Mouse (Mus musculus): ENCODE data around the gene Zdhhc25. TPM values are rescaled to one million over a fixed set of nuclear protein-coding genes. Genes with fewer than 3 reads are reported as not detected.

Zdhhc25 gene
- polyA plus RNA-seq, 1 experiment from 2014 or later, result not detected

- H3K9ac ChIP-seq, result no peak overlapping the region
- no peaks in the 10 kb centered on the region for H3K36me3 ChIP-seq (replicated peaks; ENCODE audit: control insufficient read depth, insufficient read depth)
- ATAC-seq (ENCODE audit: low FRiP score) (no peak), DNase-seq (ENCODE audit: low spot score) (no peak)
- 73% methylated on average over 6 of the region's 6 CpGs for WGBS
- no peaks in the 10 kb centered on the region for H3K9me3 ChIP-seq (ENCODE audit: control insufficient read depth, low read length)
- no peak overlapping the region for H3K4me3 ChIP-seq (replicated peaks; ENCODE audit: low read length)
- H3K27me3 ChIP-seq (ENCODE audit: control insufficient read depth, insufficient read depth, low read length), result no peaks in the 10 kb centered on the region
- H3K4me2 ChIP-seq (replicated peaks), result no peak overlapping the region
- H3K27ac ChIP-seq, result no peak overlapping the region
- no peaks in the 10 kb centered on the region; the same call in 1 of the 2 replicates for H3K4me1 ChIP-seq (replicated peaks; ENCODE audit: control insufficient read depth, insufficient read depth, low read length)
Measured at GRCm38 (mm10) chr15:88624874-88625277, 24.8 kb downstream of the Zdhhc25 start.

GRCm38 (mm10) chr15:88625303-88626066, 25.4 kb downstream of the Zdhhc25 start:
- ATAC-seq (ENCODE audit: low FRiP score) (no peak), DNase-seq (ENCODE audit: low spot score) (no peak)
- H3K9me3 ChIP-seq (ENCODE audit: control insufficient read depth, low read length), result no peaks in the 10 kb centered on the region
- no peaks in the 10 kb centered on the region for H3K27me3 ChIP-seq (ENCODE audit: control insufficient read depth, insufficient read depth, low read length)
- no peak overlapping the region for H3K27ac ChIP-seq
- no peaks in the 10 kb centered on the region; the same call in 1 of the 2 replicates for H3K4me1 ChIP-seq (replicated peaks; ENCODE audit: control insufficient read depth, insufficient read depth, low read length)
- no peaks in the 10 kb centered on the region for H3K36me3 ChIP-seq (replicated peaks; ENCODE audit: control insufficient read depth, insufficient read depth)
- H3K4me2 ChIP-seq (replicated peaks), result no peak overlapping the region
- 86% methylated on average over 3 of the region's 3 CpGs for WGBS
- H3K4me3 ChIP-seq (replicated peaks; ENCODE audit: low read length), result no peak overlapping the region
- no peak overlapping the region for H3K9ac ChIP-seq

- Histone ChIP-seq H3K4me3 (replicated peaks; ENCODE audit: low read length) (no peak overlapping the region), H3K4me1 (replicated peaks; ENCODE audit: control insufficient read depth, insufficient read depth, low read length) (no peaks in the 10 kb centered on the region; the same call in 1 of the 2 replicates), H3K27ac (no peak overlapping the region), H3K27me3 (ENCODE audit: control insufficient read depth, insufficient read depth, low read length) (no peaks in the 10 kb centered on the region), H3K36me3 (replicated peaks; ENCODE audit: control insufficient read depth, insufficient read depth) (no peaks in the 10 kb centered on the region), H3K4me2 (replicated peaks) (no peak overlapping the region), H3K9ac (no peak overlapping the region), H3K9me3 (ENCODE audit: control insufficient read depth, low read length) (no peaks in the 10 kb centered on the region)
- 89% methylated on average over 5 of the region's 5 CpGs for WGBS
- ATAC-seq (ENCODE audit: low FRiP score), result no peak
- no peak for DNase-seq (ENCODE audit: low spot score)
Measured at GRCm38 (mm10) chr15:88626886-88627488, 26.9 kb downstream of the Zdhhc25 start.

GRCm38 (mm10) chr15:88628801-88629356, 28.8 kb downstream of the Zdhhc25 start:
- no peak overlapping the region for H3K4me2 ChIP-seq (replicated peaks)
- H3K9ac ChIP-seq, result no peak overlapping the region
- ATAC-seq (ENCODE audit: low FRiP score), result no peak
- no peak overlapping the region for H3K4me3 ChIP-seq (replicated peaks; ENCODE audit: low read length)
- no peaks in the 10 kb centered on the region; the same call in 1 of the 2 replicates for H3K4me1 ChIP-seq (replicated peaks; ENCODE audit: control insufficient read depth, insufficient read depth, low read length)
- no peak for DNase-seq (ENCODE audit: low spot score)
- no peaks in the 10 kb centered on the region for H3K36me3 ChIP-seq (replicated peaks; ENCODE audit: control insufficient read depth, insufficient read depth)
- H3K27me3 ChIP-seq (ENCODE audit: control insufficient read depth, insufficient read depth, low read length), result no peaks in the 10 kb centered on the region
- no peak overlapping the region for H3K27ac ChIP-seq
- 75% methylated on average over 9 of the region's 9 CpGs for whole genome bisulfite sequencing
- no peaks in the 10 kb centered on the region for H3K9me3 ChIP-seq (ENCODE audit: control insufficient read depth, low read length)

GRCm38 (mm10) chr15:88635205-88635604, 35.1 kb downstream of the Zdhhc25 start:
- Histone ChIP-seq H3K4me2 (replicated peaks) (no peak overlapping the region), H3K36me3 (replicated peaks; ENCODE audit: control insufficient read depth, insufficient read depth) (no peaks in the 10 kb centered on the region), H3K27ac (no peak overlapping the region), H3K4me1 (replicated peaks; ENCODE audit: control insufficient read depth, insufficient read depth, low read length) (peaks cover 4% of the 10 kb centered on the region; the same call in 1 of the 2 replicates), H3K4me3 (replicated peaks; ENCODE audit: low read length) (no peak overlapping the region), H3K27me3 (ENCODE audit: control insufficient read depth, insufficient read depth, low read length) (no peaks in the 10 kb centered on the region), H3K9ac (no peak overlapping the region), H3K9me3 (ENCODE audit: control insufficient read depth, low read length) (no peaks in the 10 kb centered on the region)
- 63% methylated on average over 5 of the region's 5 CpGs for WGBS
- DNase-seq (ENCODE audit: low spot score) (no peak), ATAC-seq (ENCODE audit: low FRiP score) (no peak)

- Histone ChIP-seq H3K27ac (no peak overlapping the region), H3K36me3 (replicated peaks; ENCODE audit: control insufficient read depth, insufficient read depth) (no peaks in the 10 kb centered on the region), H3K27me3 (ENCODE audit: control insufficient read depth, insufficient read depth, low read length) (peaks cover 4% of the 10 kb centered on the region; the same call in 1 of the 2 replicates), H3K4me3 (replicated peaks; ENCODE audit: low read length) (no peak overlapping the region), H3K9me3 (ENCODE audit: control insufficient read depth, low read length) (no peaks in the 10 kb centered on the region), H3K9ac (no peak overlapping the region; the same call in 1 of the 2 replicates), H3K4me1 (replicated peaks; ENCODE audit: control insufficient read depth, insufficient read depth, low read length) (0 out of 2 replicates have a peak, but pooled peaks cover 4% of the 10 kb centered on the region), H3K4me2 (replicated peaks) (no peak overlapping the region)
- WGBS, result 23% methylated on average over 13 of the region's 13 CpGs
- ATAC-seq (ENCODE audit: low FRiP score), result no peak
- peak; percentile 92 for DNase-seq (ENCODE audit: low spot score)
Measured at GRCm38 (mm10) chr15:88651019-88651418, 50.9 kb downstream of the Zdhhc25 start.

Other genes with a start within 250 kb of the Zdhhc25 start
- 20.3 and 20.8 TPM in 2 replicates for gene Brd1, start 133.9 kb downstream of the Zdhhc25 start, polyA plus RNA-seq (2014; fragmentation: Nextera tagmentation; extraction: Ambion mirVana)
- gene Zbed4, start 151.4 kb downstream of the Zdhhc25 start, polyA plus RNA-seq (2014; fragmentation: Nextera tagmentation; extraction: Ambion mirVana), result 18.4 and 19.9 TPM in 2 replicates
- 9.0 and 10.0 TPM in 2 replicates for gene Alg12, start 219.0 kb downstream of the Zdhhc25 start, polyA plus RNA-seq (2014; fragmentation: Nextera tagmentation; extraction: Ambion mirVana)
- 59.5 and 64.0 TPM in 2 replicates for gene Creld2, start 219.3 kb downstream of the Zdhhc25 start, polyA plus RNA-seq (2014; fragmentation: Nextera tagmentation; extraction: Ambion mirVana)

All from hindbrain, embryonic 14.5 days (tissue).